Mouse (Mus musculus): ENCODE results near the gene Acox3. TPM values are rescaled to one million over a fixed set of nuclear protein-coding genes. Genes with fewer than 3 reads are reported as not detected.

The Acox3 gene
- polyA plus RNA-seq, 1 experiment from 2014 or later = 3.1 TPM

- Histone ChIP-seq H3K27ac (replicated peaks) (no peak overlapping the region), H3K36me3 (replicated peaks) (peaks cover 24% of the 10 kb centered on the region), H3K9ac (no peak overlapping the region), H3K9me3 (replicated peaks) (no peaks in the 10 kb centered on the region), H3K4me1 (replicated peaks) (no peaks in the 10 kb centered on the region), H3K4me3 (replicated peaks) (no peak overlapping the region), H3K27me3 (no peaks in the 10 kb centered on the region), H3K4me2 (no peak overlapping the region)
- no peak for ATAC-seq (ENCODE audit: insufficient read depth)
- 59% methylated on average over 7 of the region's 7 CpGs for WGBS (ENCODE audit: insufficient replicate concordance)
Observed at GRCm38 (mm10) chr5:35556393-35556792, 26.4 kb upstream of the Acox3 start.

DNA sequence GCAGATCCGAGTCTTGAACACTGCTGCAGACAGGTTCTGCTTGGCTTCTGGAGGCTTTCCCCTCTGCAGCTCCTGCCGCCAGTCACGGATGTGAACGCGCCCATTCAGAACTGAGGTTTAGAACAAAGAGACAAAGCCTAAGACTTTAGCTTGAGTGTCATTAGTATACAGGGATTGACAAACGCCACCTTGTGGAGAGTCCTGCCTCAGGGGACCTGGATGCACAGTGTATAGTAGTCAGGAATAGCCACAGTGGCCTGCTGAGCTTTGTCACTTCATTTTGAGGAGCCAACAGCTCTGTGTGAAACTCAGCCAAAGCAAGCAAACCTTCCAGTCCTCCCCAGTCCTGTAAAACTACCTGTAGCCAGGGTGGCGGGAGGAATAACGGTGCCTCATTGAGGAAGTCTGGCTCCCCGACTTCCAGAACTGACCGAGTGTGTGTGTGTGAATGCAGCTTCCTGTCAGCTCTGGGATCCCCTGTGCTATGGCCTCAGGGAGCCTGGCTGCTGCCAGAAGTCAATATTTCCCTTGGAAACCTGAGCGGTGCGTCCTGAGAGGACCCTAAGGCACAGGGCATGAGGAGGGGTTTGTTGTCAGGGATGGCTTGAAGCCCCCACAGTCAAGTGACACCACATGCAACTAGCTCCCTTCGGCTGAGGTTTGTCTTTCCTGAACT is 24.8 kb upstream of the Acox3 start:
- no peaks in the 10 kb centered on the region for H3K27me3 ChIP-seq
- WGBS (ENCODE audit: insufficient replicate concordance) = 72% methylated on average over 13 of the region's 13 CpGs
- H3K4me1 ChIP-seq (replicated peaks) = no peaks in the 10 kb centered on the region
- no peaks in the 10 kb centered on the region for H3K9me3 ChIP-seq (replicated peaks)
- peaks cover 41% of the 10 kb centered on the region for H3K36me3 ChIP-seq (replicated peaks)
- no peak overlapping the region for H3K4me2 ChIP-seq
- H3K9ac ChIP-seq = no peak overlapping the region
- no peak overlapping the region for H3K4me3 ChIP-seq (replicated peaks)
- ATAC-seq (ENCODE audit: insufficient read depth) = no peak
- no peak overlapping the region for H3K27ac ChIP-seq (replicated peaks)

DNA sequence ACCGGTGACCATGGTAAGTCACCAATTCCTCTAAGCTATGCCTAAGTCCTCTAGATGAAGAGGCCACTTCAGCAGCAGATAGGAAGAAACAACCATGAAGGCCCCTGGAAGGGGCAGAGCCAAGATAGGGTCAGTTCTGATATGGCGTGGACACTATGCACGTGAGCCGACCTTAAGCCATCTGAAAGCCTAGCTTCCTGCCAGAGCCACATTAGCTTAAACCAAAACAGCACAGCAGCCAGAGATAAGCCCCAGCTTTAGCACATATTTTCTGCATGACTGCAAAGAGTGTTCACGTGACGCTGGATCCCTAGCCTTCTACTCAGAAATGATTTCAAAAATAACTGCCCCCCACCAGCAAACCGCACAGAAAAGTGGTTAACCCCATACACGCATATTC is 23.4 kb upstream of the Acox3 start:
- H3K4me3 ChIP-seq (replicated peaks) = no peak overlapping the region
- ATAC-seq (ENCODE audit: insufficient read depth) = no peak
- no peak overlapping the region for H3K9ac ChIP-seq
- H3K9me3 ChIP-seq (replicated peaks) = no peaks in the 10 kb centered on the region
- no peaks in the 10 kb centered on the region for H3K27me3 ChIP-seq
- H3K4me1 ChIP-seq (replicated peaks) = no peaks in the 10 kb centered on the region
- WGBS (ENCODE audit: insufficient replicate concordance) = 66% methylated on average over 8 of the region's 8 CpGs
- no peak overlapping the region for H3K4me2 ChIP-seq
- peaks cover 54% of the 10 kb centered on the region for H3K36me3 ChIP-seq (replicated peaks)
- H3K27ac ChIP-seq (replicated peaks) = no peak overlapping the region

DNA sequence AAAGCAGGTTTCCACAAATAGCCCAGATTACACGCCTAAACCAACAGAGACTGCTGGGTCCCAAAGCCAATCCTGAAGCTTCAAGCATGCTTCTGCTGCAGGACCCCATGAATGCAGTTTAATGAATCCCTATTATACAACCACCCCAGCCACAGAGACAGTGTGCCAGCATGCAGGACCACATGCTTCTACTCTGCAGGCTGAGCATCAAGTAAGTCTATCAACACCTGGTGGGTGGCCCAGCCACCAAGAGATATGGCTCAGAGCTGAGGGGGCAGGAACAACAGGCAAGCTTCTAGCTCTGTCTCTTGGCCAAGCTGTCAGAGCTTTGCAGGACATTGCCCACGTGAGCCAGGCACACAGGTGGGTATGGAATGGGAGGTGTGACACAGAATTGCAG is 20.2 kb upstream of the Acox3 start:
- H3K9ac ChIP-seq = no peak overlapping the region
- H3K9me3 ChIP-seq (replicated peaks) = no peaks in the 10 kb centered on the region
- H3K4me1 ChIP-seq (replicated peaks) = no peaks in the 10 kb centered on the region
- no peak overlapping the region for H3K4me2 ChIP-seq
- H3K27me3 ChIP-seq = no peaks in the 10 kb centered on the region
- no peak overlapping the region for H3K4me3 ChIP-seq (replicated peaks)
- no peak overlapping the region for H3K27ac ChIP-seq (replicated peaks)
- 70% methylated on average over 2 of the region's 2 CpGs for WGBS (ENCODE audit: insufficient replicate concordance)
- peaks cover 79% of the 10 kb centered on the region for H3K36me3 ChIP-seq (replicated peaks)
- ATAC-seq (ENCODE audit: insufficient read depth) = no peak

- H3K36me3 ChIP-seq (replicated peaks) = peaks cover 80% of the 10 kb centered on the region
- H3K9ac ChIP-seq = no peak overlapping the region
- H3K4me2 ChIP-seq = no peak overlapping the region
- H3K4me3 ChIP-seq (replicated peaks) = no peak overlapping the region
- H3K4me1 ChIP-seq (replicated peaks) = no peaks in the 10 kb centered on the region
- no peak overlapping the region for H3K27ac ChIP-seq (replicated peaks)
- no peaks in the 10 kb centered on the region for H3K9me3 ChIP-seq (replicated peaks)
- ATAC-seq (ENCODE audit: insufficient read depth) = no peak
- H3K27me3 ChIP-seq = no peaks in the 10 kb centered on the region
- 0% methylated on average over 1 of the region's 1 CpGs for WGBS (ENCODE audit: insufficient replicate concordance)
Observed at GRCm38 (mm10) chr5:35563449-35563848, 19.4 kb upstream of the Acox3 start.

- no peak for ATAC-seq (ENCODE audit: insufficient read depth)
- H3K27me3 ChIP-seq = no peaks in the 10 kb centered on the region
- no peak overlapping the region for H3K27ac ChIP-seq (replicated peaks)
- H3K36me3 ChIP-seq (replicated peaks) = peaks cover 92% of the 10 kb centered on the region
- H3K4me1 ChIP-seq (replicated peaks) = no peaks in the 10 kb centered on the region
- no peaks in the 10 kb centered on the region for H3K9me3 ChIP-seq (replicated peaks)
- no peak overlapping the region for H3K4me2 ChIP-seq
- no peak overlapping the region for H3K4me3 ChIP-seq (replicated peaks)
- no peak overlapping the region for H3K9ac ChIP-seq
- 70% methylated on average over 9 of the region's 9 CpGs for whole genome bisulfite sequencing (ENCODE audit: insufficient replicate concordance)
Observed at GRCm38 (mm10) chr5:35565217-35565616, 17.6 kb upstream of the Acox3 start.

- ATAC-seq (ENCODE audit: insufficient read depth) = no peak
- 75% methylated on average over 4 of the region's 4 CpGs for WGBS (ENCODE audit: insufficient replicate concordance)
- no peak overlapping the region for H3K9ac ChIP-seq
- H3K9me3 ChIP-seq (replicated peaks) = no peaks in the 10 kb centered on the region
- H3K4me1 ChIP-seq (replicated peaks) = no peaks in the 10 kb centered on the region
- no peaks in the 10 kb centered on the region for H3K27me3 ChIP-seq
- no peak overlapping the region for H3K27ac ChIP-seq (replicated peaks)
- H3K4me2 ChIP-seq = no peak overlapping the region
- peaks cover 95% of the 10 kb centered on the region for H3K36me3 ChIP-seq (replicated peaks)
- no peak overlapping the region for H3K4me3 ChIP-seq (replicated peaks)
Observed at GRCm38 (mm10) chr5:35566632-35567031, 16.2 kb upstream of the Acox3 start.

- no peaks in the 10 kb centered on the region for H3K27me3 ChIP-seq
- no peak for ATAC-seq (ENCODE audit: insufficient read depth)
- H3K36me3 ChIP-seq (replicated peaks) = peaks cover 66% of the 10 kb centered on the region
Observed at GRCm38 (mm10) chr5:35571546-35571945, 11.3 kb upstream of the Acox3 start.

DNA sequence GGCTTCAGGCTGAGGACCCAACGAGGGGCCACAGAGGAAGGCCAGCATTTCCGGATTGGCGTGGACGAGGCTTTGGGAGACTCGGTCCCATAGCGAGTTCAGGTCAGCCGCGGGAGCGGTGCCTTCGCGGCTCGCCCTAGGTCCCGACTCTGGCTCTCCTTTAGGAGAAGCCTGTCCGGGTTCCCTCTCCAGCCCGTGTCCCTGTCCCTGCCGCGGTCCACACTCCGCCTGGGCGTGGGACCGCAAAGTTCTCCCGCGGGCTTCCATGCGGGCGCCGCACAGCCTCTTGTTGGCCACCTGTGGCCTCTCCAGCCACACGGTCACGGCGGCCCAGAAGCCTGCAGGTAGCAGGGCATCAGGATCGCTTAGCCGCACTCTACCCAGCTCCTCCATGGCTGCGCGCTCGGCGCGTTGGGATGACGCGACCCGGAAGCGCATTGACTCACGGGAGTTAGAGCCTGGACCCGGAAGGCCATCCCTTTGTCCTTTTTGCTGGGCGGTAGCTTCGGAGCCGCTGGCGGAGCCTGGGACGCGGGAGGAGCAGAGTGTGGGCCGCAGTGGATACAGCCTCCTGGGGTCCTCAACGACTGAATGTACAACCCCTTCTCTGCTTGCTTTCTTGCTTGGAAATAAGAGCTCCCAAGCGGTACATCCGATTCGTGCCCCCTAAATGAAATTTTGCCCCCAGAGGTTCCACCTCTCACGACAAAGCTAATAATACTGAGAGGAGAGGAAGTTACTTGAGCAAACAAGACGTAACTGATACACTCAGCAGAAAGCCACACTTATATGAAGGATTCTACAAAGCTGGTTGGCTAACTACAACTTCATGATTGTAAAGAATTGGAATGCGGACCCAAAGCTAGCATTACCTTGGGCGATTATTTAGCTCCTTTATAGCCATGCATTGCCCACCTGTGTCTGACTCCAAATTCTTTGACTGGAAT is 7.9 kb upstream of the Acox3 start, which contains the start of gene Trmt44:
Gene Trmt44, minus strand, starts transcription at position 418 of the 947 bp plus-strand sequence.
- H3K4me3 ChIP-seq (replicated peaks) = peak within 1 kb of the TSS; percentile 94
- peaks cover 16% of the 10 kb centered on the region for H3K4me1 ChIP-seq (replicated peaks)
- H3K27me3 ChIP-seq = no peaks in the 10 kb centered on the region
- no peak within 1 kb of the TSS; the same call in 1 of the 2 replicates for H3K27ac ChIP-seq (replicated peaks)
- no peaks in the 10 kb centered on the region for H3K9me3 ChIP-seq (replicated peaks)
- peak within 1 kb of the TSS; percentile 87 for H3K4me2 ChIP-seq
- peaks cover 35% of the 10 kb centered on the region for H3K36me3 ChIP-seq (replicated peaks)
- peak within 1 kb of the TSS; percentile 79 for H3K9ac ChIP-seq
- WGBS (ENCODE audit: insufficient replicate concordance) = 4% methylated on average over 56 of the region's 56 CpGs
- peak; percentile 90 for ATAC-seq (ENCODE audit: insufficient read depth)

More at GRCm38 (mm10) chr5:35571546-35571945, 11.3 kb upstream of the Acox3 start:
- H3K9me3 ChIP-seq (replicated peaks) = no peaks in the 10 kb centered on the region
- H3K4me3 ChIP-seq (replicated peaks) = no peak overlapping the region
- no peak overlapping the region for H3K27ac ChIP-seq (replicated peaks)
- whole genome bisulfite sequencing (ENCODE audit: insufficient replicate concordance) = 75% methylated on average over 6 of the region's 6 CpGs
- H3K4me2 ChIP-seq = no peak overlapping the region
- H3K9ac ChIP-seq = no peak overlapping the region
- peaks cover 16% of the 10 kb centered on the region for H3K4me1 ChIP-seq (replicated peaks)

DNA sequence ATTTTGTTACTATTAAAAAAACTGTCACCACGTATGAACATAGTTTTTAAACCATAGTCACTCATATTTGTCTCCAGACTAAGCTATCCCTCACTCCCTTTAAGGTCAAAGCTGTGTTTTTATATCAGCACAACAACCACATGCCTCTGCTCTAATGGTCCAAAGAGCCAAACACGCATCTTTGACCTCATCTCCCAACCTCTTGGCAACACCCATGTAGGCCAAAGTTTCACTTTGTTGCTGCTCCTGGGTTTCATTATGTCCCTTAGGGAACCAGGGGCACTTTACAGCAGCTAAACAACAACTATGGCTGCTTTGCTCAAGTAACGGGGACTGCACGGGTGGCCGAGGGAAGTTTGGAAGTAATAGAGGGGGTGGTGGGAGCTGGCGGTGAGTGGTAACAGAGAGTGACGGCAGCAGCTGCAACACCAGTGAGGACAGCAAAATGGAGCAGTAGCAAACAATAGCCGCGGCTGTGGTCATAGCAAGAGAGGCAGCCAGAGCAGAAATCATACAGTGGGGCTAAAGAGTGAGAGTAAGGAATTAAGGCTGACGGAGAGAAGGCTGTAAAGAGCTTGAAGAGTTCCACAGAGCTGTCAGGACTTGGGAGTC is 6.3 kb upstream of the Acox3 start:
- Histone ChIP-seq H3K27me3 (no peaks in the 10 kb centered on the region), H3K4me1 (replicated peaks) (peaks cover 16% of the 10 kb centered on the region), H3K9ac (no peak overlapping the region), H3K4me3 (replicated peaks) (no peak overlapping the region), H3K9me3 (replicated peaks) (no peaks in the 10 kb centered on the region), H3K4me2 (no peak overlapping the region), H3K36me3 (replicated peaks) (peaks cover 19% of the 10 kb centered on the region), H3K27ac (replicated peaks) (no peak overlapping the region)
- 77% methylated on average over 10 of the region's 10 CpGs for WGBS (ENCODE audit: insufficient replicate concordance)
- ATAC-seq (ENCODE audit: insufficient read depth) = no peak

DNA sequence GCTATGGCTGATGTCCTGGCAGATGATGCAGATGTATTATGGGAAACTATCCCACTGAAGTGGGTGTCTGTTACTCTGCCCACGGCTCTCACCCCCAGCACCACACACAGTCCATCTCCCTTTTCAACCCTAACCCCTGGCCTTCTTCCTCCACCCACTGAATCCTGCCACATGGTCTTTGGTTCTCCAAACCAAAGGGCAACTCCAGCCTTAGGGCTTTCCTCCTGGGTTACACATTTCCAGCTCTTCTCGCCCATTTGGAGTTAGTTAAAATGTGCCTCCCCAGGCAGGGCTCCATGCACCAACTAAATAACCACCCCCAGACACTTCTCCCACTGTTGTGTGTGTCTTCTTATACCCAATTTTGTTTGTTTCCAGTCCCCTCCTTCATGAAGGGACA is 4.4 kb upstream of the Acox3 start:
- Histone ChIP-seq H3K9ac (no peak overlapping the region), H3K4me1 (replicated peaks) (peaks cover 28% of the 10 kb centered on the region), H3K4me3 (replicated peaks) (no peak overlapping the region), H3K27me3 (no peaks in the 10 kb centered on the region), H3K9me3 (replicated peaks) (no peaks in the 10 kb centered on the region), H3K4me2 (no peak overlapping the region), H3K27ac (replicated peaks) (no peak overlapping the region), H3K36me3 (replicated peaks) (peaks cover 2% of the 10 kb centered on the region)
- ATAC-seq (ENCODE audit: insufficient read depth) = no peak
- 52% methylated on average over 2 of the region's 2 CpGs for WGBS (ENCODE audit: insufficient replicate concordance)
